Mouse (Mus musculus): ENCODE measurements around the gene Spock2.
"Not testable (repeated sequence)": the region's sequence is repeated elsewhere in the genome, so short reads cannot be mapped to it uniquely, and the experiment has no call there.

Gene Spock2

DNA sequence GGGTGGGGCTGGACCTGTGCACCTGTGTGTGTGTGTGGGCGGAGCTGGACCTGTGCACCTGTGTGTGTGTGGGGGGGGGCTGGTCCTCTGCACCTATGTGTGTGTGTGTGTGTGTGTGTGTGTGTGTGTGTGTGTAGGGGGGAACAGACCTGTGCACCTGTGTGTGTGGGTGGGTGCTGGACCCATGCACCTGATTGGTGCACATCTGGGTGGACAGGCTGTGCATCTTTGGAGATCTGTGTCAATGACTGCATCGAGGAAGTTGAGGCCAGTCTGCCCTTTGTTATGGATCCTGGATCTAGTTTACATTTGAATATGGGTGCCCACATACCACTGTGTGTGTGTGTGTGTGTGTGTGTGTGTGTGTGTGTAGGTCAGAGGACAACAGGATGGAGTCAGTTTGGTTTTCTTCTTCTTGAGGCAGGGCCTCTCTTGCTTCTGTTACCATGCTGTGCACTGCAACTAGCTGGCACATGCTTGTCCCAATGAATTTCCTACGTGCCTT is 35.7 kb downstream of the Spock2 start:
- DNase-seq (ENCODE audit: extremely low read depth, low read depth), result no peak

GRCm38 (mm10) chr10:60147510-60148047 is 41.6 kb downstream of the Spock2 start:
- DNase-seq (ENCODE audit: extremely low read depth, low read depth), result not testable (repeated sequence)

GRCm38 (mm10) chr10:60148087-60148486 is 42.1 kb downstream of the Spock2 start:
- peak; percentile 19 for DNase-seq (ENCODE audit: extremely low read depth, low read depth)

DNA sequence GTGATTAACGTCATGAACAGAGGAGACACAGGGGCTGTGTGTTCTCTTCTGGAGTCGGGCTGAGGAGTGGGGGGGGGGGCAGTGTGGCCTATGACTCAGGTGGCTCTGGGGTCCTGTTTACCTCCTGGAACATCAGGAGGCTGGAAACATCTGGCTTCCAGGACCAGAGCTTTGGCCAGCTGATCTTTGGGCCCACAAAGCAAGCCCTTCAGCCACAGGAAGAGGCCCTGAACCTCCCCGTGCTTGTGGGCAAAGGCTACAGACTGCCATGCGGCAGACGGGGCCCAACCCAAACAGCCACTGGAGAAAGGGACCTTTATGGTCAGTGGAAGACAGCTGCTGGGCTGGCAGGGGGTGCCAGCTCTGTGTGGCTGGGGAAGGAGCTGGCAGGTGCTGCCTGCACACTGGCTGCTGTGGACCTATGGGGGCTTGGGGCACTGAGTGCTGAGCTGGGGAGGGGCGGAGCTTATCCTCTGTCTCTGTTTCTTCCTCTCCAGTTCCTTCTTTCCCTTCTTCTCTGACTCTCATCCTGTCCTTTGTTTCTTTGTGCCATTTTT is 45.2 kb downstream of the Spock2 start:
- no peak for DNase-seq (ENCODE audit: extremely low read depth, low read depth)

GRCm38 (mm10) chr10:60156016-60156415 is 50.0 kb downstream of the Spock2 start:
- no peak for DNase-seq (ENCODE audit: extremely low read depth, low read depth)

GRCm38 (mm10) chr10:60158144-60158543 is 52.1 kb downstream of the Spock2 start:
- no peak for DNase-seq (ENCODE audit: extremely low read depth, low read depth)

- DNase-seq (ENCODE audit: extremely low read depth, low read depth), result not testable (repeated sequence)
Measured at GRCm38 (mm10) chr10:60161397-60161796, 55.4 kb downstream of the Spock2 start.

DNA sequence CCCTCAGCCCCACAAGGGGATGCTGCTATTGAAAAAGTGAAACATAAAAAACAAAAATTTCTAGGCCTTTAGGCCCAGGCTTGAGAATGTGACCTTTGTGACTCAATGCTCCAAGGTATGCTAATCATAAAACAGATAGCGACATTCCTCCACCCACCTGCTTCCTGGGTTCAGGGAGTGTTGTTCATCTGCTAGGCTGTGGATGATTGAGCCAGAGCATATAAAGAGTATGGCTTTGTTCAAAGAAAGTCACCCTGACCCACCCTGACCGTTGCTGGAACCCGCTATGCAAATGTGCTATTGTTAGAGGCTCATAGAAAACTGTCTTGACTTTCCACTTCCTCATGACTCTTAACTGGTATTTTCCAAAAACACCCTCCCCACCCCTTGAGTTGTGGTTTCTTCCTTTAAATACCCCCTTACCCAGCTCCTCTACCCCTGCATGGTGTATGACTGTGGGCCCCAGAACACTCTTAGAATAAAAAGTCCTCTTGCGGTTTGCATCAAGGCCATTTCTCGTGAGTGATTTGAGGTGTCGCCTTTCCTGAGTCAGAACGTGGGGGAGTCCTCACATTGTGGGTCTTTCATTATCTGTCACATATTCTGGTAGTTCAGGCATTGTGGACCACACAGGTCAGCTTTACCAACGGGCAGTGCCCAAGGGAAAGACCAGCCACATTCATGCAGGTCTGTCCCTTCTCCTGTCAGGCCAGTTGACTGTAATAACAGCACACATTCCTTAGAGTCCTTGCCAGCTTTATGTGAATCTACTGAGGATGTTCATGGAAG is 56.4 kb downstream of the Spock2 start:
- not testable (repeated sequence) for DNase-seq (ENCODE audit: extremely low read depth, low read depth)

DNA sequence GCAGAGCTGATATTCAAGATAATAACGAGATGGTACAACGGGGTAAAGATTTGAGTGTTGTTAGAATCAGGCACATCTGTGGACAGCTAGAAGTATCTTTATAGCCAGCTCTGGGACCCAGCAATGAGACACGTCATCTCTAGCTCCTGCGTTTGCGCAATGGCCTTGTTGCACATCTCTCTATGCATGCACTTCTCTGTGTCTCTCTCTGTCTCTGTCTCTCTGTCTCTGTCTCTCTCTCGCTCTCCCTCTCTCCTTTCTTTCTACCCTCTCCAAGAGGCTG is 56.9 kb downstream of the Spock2 start:
- no peak for DNase-seq (ENCODE audit: extremely low read depth, low read depth)

GRCm38 (mm10) chr10:60164869-60165268 is 58.9 kb downstream of the Spock2 start:
- no peak for DNase-seq (ENCODE audit: extremely low read depth, low read depth)

- no peak for DNase-seq (ENCODE audit: extremely low read depth, low read depth)
Measured at GRCm38 (mm10) chr10:60166068-60166467, 60.0 kb downstream of the Spock2 start.

GRCm38 (mm10) chr10:60168306-60168705 is 62.3 kb downstream of the Spock2 start:
- no peak for DNase-seq (ENCODE audit: extremely low read depth, low read depth)

GRCm38 (mm10) chr10:60168960-60169359 is 62.9 kb downstream of the Spock2 start:
- no peak for DNase-seq (ENCODE audit: extremely low read depth, low read depth)

DNA sequence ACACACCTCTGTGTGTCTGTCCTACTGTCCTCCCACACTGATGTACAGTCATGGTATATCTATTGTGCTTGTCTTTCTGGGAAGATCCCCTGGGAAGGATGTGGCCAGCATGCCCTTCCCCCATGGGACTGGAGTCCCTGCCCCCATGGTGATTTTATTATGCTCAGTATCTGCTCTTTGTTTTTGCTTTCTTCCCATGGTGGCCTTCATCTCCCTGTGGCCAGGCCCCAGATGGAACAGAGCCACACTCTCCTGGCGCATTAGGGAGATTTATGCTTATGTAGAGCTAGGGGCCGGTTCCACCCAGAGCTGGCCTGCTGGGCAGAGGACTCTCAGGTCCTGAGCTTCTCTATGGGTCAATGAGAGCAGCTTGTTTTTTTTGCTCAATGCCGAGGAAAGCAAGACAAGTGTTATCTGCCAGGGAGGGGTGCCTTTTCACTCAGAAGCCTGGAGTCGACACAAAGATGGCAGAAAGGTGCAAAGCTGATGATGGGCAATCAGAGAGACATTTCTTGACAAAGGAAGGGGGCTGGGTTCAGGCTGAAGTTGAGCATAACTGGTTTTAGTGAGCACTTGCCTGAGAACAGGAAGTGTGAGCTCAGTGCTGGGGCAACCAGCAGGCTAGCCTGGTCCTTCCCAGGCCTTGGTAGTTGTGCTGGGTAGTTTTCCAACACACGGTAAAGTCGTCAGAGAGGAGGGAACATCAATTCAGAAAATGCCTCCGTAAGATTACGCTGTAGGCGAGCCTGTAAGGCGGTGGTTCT is 64.5 kb downstream of the Spock2 start:
- DNase-seq (ENCODE audit: extremely low read depth, low read depth), result no peak

DNA sequence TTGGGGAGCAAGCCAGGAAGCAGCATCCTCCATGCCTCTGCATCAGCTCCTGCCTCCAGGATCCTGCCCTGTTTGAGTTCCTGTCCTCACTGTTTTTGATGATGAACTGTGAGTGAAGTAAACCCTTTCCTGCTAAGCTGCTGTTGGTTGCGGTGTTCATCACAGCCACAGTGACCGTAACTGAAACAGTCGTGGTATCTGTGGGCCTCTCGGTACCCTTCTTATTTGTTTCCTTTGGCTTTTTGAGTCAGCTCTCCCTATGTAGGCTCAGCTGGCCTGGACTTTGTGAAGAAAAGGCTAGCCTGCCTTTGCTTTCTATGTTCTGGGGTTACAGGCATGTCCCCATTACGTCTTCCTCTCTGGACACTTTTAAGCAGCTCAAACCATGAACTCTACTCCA is 65.3 kb downstream of the Spock2 start:
- no peak for DNase-seq (ENCODE audit: extremely low read depth, low read depth)

DNA sequence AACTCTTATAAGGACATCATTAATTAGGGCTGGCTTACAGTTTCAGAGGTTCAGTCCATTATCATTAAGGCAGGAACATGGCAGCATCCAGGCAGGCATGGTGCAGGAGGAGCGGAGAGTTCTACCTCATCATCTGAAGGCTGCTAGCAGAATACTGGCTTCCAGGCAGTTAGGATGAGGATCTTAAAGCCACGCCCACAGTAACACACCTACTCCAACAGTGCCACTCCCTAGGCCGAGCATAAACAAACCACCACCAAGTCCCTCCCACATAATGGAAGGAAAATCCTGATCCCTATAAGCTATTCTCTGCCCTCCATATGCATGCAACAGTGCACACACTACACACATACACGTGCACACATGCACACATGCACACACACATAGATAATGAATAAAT is 66.3 kb downstream of the Spock2 start:
- no peak for DNase-seq (ENCODE audit: extremely low read depth, low read depth)

- no peak for DNase-seq (ENCODE audit: extremely low read depth, low read depth)
Measured at GRCm38 (mm10) chr10:60173035-60173434, 67.0 kb downstream of the Spock2 start.

DNA sequence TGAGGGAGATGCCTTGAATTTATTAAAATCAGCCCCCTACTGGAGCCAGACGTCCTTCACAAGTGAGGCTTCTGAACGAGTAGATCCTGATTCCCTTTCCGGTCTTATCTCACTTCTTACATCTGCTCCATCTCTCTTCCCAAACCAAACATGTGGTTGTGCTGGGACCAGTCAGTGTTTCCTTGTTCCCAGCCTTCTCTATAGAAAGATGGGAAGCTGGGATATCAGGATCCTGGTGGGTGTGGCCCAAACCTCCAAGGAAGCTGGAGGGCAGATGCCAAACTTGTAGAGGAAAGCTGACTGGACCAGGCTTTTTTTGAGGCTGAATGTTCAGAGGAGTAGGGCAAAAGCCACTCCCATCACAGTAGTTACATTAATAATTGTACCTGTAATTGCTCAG is 68.5 kb downstream of the Spock2 start:
- no peak for DNase-seq (ENCODE audit: extremely low read depth, low read depth)

DNA sequence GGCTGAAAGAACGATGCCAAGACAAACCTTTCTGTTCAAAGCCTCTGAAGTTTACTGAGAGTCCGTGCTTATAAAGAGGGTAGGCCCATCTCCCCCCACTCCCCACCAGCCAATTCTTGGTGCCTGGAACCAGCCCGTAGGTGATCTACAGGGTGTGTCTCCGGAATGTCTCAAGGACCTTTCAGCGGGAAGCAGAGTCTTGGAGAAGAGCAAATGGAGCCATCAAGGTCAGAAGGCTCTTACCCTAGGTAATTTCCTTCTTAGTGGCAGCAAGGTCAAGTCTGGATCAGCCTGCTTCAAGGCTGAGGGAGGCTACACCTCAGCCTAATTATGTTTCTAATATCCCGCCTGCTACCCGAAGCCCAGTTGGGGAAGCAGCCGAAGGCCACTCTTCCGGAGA is 69.3 kb downstream of the Spock2 start:
- DNase-seq (ENCODE audit: extremely low read depth, low read depth), result not testable (repeated sequence)

Data from MEL-GATA-1-ER (cell line).